Mouse (Mus musculus) limb, embryonic 10.5 days (tissue): ENCODE results near the gene Sik3. TPM values are rescaled to one million over a fixed set of nuclear protein-coding genes. Genes with fewer than 3 reads are reported as not detected.

Experiments used
- DNase-seq: peaks from one replicate; pipeline ENCODE4 v3.0.0-alpha.2; 2017; ENCODE audit warnings: low spot score
- H3K27ac ChIP-seq: fragments of 300-500 bp; sonication (generic); 2 replicates; pipeline ENCODE4 v1.5.1; 2016; ENCODE audit warnings: mild to moderate bottlenecking
- H3K27me3 ChIP-seq: fragments of 300-500 bp; sonication (generic); 2 replicates; pipeline ENCODE4 v1.6.1; 2016; ENCODE audit warnings: low read depth, mild to moderate bottlenecking; ENCODE audit not compliant: poor library complexity, severe bottlenecking
- H3K36me3 ChIP-seq: fragments of 300-500 bp; sonication (generic); 2 replicates; pipeline ENCODE4 v1.6.1; 2016; ENCODE audit warnings: mild to moderate bottlenecking, moderate library complexity
- H3K4me1 ChIP-seq: fragments of 300-500 bp; sonication (generic); 2 replicates; pipeline ENCODE4 v1.6.1; 2016
- H3K4me3 ChIP-seq: fragments of 300-500 bp; sonication (generic); 2 replicates; pipeline ENCODE4 v1.5.1; 2016; ENCODE audit warnings: mild to moderate bottlenecking, moderate library complexity
- H3K9me3 ChIP-seq: fragments of 300-500 bp; sonication (generic); replicated peaks from 2 replicates; pipeline ENCODE4 v1.6.1; 2016; ENCODE audit warnings: mild to moderate bottlenecking
- WGBS: fragments of 180-500 bp; shearing (Covaris S2); methylation state at CpG from one replicate; pipeline ENCODE4 v1.1.7; 2016; 5-methylcytosine and 5-hydroxymethylcytosine counted together
- polyA plus RNA-seq: library from polyadenylated mRNA; unstranded; fragments of >200 nt; fragmentation: Nextera tagmentation; extraction: Ambion mirVana; gene quantifications from 2 replicates; pipeline ENCODE4 v1.2.1, GENCODE M21; 2016

The Sik3 gene
- polyA plus RNA-seq, 1 experiment from 2014 or later = 10.6 TPM

DNA sequence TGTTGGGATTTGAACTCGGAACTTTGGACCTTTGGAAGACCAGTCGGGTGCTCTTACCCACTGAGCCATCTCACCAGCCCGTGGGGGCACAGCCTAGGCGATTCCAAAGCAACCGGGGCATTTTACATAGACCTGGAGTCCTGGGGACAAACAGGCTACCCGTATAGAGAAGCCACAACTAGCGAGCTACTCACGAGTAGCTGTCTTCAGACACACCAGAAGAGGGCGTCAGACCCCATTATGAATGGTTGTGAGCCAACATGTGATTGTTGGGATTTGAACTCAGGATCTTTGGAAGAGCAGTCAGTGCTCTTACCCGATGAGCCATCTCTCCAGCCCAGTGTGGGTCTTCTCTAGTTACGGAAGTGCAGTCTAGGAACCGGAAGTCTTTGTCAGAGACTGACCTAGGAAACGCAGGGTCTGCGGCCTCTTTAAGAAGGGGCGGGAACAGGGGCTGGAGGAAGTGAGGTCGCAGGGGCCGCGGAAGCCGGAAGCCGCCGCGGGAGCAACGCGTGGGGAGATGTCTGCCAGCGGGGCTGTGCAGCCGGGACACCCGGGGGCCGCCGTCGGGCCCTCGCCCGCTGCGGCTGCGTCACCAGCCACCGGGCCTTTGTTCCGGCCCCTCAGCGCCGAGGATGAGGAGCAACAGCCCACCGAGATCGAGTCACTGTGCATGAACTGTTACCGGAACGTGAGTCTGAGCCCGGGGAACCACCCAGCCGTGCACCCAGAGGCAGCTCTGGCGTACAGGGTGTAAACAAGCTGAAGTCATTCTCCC lies 260.2 kb downstream of the Sik3 start, which contains the start of gene Zpr1:
TSS of gene Zpr1 (plus strand) at position 388 of the 778 bp plus-strand sequence.
- Histone ChIP-seq H3K27ac (peak within 1 kb of the TSS; percentile 80), H3K36me3 (peaks cover 37% of the 10 kb centered on the region), H3K4me3 (peak within 1 kb of the TSS; percentile 81), H3K4me1 (peaks cover 28% of the 10 kb centered on the region), H3K9me3 (no peaks in the 10 kb centered on the region), H3K27me3 (peaks cover 39% of the 10 kb centered on the region)
- DNase-seq = peak; percentile 93
- WGBS = 7% methylated on average over 45 of the region's 45 CpGs

Other genes starting within 250 kb of the Sik3 start
- 22.0 and 24.1 TPM in 2 replicates for gene Cep164, start 184.1 kb upstream of the Sik3 start, polyA plus RNA-seq
- 20.3 and 22.1 TPM in 2 replicates for gene Bace1, start 174.2 kb upstream of the Sik3 start, polyA plus RNA-seq
- 17.3 and 23.5 TPM in 2 replicates for gene Pcsk7, start 106.3 kb upstream of the Sik3 start, polyA plus RNA-seq
- 52.0 and 61.2 TPM in 2 replicates for gene Rnf214, start 105.9 kb upstream of the Sik3 start, polyA plus RNA-seq
- 4.7 and 6.0 TPM in 2 replicates for gene Tagln, start 76.8 kb upstream of the Sik3 start, polyA plus RNA-seq
- 26.0 and 28.6 TPM in 2 replicates for gene Sidt2, start 57.6 kb upstream of the Sik3 start, polyA plus RNA-seq
- gene Pafah1b2, start 130 bp upstream of the Sik3 start, polyA plus RNA-seq = 246 and 265 TPM in 2 replicates
- gene Apoa1, start 215.8 kb downstream of the Sik3 start, polyA plus RNA-seq = 1.3 and 1.7 TPM in 2 replicates
- not detected in 2 replicates for gene Apoc3, start 222.8 kb downstream of the Sik3 start, polyA plus RNA-seq
- gene Apoa4, start 227.9 kb downstream of the Sik3 start, polyA plus RNA-seq = 0.13 TPM in 1 of 2 replicates, not detected in the other